Mouse (Mus musculus) testis, postnatal 10 days (tissue): ENCODE data around the gene Tdrd3.

ENCODE experiments used
- DNase-seq: peaks from one replicate; pipeline ENCODE4 v3.0.0; 2021; ENCODE audit warnings: low spot score

Gene Tdrd3

DNA sequence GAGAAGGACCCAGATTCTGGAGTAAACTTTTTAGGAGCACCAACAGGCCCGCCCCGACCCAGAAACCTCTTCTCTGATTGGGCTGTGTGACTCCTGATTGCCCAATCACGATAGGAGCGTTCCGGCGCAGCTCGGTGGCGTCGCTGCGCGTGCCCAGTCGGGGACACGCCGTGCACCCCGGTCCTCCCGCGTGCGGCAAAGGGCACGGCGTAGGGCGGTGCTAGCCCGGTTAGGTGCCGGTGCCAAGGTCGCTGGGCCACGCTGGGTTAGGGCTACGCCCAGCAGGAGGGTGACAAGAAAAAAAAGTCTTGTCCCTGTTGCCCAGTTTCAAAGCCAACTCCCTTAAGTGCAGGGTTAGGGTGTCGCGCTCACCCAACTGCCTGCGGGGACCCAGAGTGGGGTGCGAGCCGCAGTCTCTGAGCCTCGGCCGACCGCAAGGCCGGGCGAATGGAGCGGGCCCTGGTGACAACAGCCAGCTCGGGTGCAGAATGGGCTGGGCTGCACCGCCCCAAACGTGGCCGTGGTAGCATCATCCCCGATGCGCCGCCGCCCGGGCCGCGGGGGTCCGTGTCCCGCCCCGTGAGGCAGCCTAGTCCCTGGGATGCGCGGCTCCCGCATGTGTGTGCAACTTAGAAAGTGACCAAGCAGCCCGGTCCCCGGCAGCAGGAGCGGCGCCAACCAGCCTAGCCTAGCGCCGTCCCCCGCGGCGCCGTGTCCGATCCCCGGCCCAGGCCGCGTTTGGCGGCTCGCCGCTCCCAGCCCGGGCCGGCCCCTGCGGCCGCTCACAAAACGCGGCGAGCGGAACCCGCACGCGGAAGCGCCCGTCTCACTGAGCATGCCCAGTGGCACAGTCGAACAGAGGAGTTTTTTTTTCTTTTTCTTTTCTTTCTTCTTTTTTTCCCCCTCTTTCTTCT is at the start of gene Tdrd3:
Tdrd3 (plus strand) TSS at position 832 of the 914 bp plus-strand sequence.
- DNase-seq = peak; percentile 92

DNA sequence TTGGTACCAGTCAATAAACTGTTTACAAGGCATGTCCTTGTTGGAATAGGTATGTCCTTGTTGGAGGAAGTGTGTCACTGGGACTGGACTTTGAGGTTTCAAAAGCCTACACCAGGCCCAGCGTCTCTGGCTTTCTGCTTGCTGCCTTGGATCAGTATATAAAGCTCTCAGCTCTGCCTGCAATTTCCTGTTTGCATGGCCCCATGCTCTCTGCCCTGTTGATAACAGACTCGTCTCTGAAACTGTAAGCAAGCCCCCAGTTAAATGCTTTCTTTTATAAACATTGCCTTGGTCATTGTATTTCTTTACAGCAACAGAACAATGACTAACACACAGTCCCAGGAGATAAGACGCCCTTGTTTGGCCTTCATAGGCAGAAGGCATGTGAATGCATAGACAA is 49.3 kb upstream of the Tdrd3 start:
- no peak for DNase-seq

DNA sequence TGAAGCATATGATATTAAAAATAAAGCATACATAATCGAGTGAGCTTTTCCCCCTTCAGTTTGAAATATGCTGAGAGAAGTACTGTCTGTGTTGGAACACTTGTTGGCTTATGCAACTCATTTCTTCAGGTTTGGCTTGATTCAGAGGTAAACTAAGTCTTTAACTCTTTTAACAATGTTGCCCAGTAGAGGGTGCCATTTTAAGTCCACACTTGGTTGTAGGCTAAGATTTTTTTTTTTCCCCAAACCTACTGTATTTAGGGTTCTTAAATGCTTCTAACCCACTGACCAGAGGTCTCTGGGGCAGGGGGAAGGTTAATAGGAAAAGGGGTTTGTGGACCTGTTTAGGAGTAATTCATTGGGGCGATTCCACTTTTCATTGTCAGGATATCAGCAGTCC is 33.4 kb upstream of the Tdrd3 start:
- DNase-seq = no peak

DNA sequence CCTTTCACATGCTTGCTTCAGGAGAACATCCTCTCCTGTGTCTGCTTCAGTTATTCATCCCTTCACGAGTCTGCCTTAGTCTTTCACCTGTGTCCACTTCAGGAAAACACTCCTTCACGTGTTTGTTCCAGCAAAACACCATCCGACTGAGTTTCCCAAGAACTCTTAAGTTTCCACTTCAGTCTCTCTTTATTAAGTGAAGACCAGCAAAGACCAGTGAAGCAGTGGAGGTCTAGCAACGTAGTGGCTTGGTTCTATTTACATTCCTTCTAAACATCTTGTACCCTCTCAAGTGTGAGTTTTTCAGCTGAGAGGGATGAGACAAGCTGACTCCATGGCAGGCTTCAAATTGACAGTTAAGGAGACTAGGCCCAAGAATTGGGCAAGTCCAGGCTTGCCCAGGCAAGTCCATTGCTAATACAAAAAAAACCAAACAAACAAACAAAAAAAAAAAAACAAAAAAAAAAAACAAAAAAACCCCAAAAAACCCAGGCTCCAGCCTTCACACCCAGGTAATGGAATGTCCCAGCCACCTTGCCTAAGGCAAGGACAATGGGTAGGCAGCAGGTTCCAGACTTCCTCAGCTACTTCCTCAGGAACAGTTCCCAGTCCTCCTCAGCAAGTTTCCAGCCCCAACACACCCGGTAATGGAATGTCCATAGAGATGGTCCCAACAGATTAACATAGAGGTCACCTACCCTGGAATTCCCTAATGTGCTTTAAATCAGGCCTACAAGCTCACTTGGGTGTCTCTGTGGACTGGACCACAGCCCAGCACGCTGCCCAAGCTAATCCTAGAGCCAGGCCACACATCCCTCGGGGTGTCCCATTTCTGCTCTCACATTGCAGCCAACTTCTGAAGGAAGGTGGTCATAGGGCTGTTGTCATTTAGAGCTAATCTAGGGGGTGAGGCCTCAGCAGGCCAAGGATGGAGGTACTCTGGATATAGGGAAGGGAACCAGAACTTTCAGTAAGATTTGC is 31.9 kb upstream of the Tdrd3 start:
- DNase-seq = no peak

DNA sequence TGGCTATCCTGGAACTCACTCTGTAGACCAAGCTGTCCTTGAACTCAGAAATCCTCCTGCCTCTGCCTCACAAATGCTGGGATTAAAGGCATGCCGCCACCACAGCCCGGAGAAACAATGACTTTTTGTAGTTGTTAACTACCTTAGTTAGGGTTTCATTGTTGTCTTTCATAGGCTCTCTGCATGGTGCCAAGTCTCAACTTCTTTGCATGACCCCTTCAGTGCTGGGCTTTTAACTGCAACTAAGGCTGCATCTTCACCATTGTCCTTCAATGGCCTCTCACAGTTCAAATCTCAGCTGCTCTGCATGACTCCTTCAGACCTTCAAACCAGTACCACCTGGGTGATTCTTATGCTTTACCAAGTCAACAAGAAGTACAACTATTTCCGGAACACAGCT is 23.3 kb upstream of the Tdrd3 start:
- DNase-seq = no peak

DNA sequence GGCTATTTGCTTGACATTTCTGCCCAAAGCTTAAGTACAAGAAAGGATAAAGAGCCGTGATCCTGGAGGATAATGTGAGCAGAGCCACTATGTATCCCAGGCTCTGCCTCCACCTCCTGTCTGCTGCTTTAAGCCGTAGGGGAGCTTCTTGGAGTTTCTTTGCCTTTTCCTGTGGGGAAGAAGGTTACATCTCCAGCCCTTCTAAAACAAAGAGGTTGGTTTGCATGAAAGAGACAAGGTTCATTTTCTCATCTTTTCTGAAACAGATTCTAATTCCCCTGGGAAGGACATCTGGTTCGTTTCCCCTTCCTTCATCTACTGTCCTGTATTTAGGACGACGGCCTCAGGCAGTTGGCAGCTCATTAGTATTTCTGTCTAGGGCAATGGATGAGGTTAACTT is 19.8 kb upstream of the Tdrd3 start:
- no peak for DNase-seq

DNA sequence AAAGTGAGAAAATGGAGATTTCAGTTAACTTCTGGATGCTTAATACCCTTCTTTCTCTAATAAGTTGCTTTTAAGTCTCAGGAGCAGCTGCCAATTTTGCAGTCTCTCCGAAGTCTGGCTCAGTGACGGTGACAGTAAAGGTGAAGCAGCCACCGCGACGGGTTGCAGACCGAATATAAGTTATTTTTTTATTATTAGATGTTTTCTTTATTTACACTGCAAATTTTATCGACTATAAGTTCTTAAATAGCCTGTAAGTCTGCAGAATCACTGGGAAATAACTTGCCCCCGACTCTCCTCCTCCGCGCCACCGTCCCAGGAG is 992 bp upstream of the Tdrd3 start:
- DNase-seq = no peak

DNA sequence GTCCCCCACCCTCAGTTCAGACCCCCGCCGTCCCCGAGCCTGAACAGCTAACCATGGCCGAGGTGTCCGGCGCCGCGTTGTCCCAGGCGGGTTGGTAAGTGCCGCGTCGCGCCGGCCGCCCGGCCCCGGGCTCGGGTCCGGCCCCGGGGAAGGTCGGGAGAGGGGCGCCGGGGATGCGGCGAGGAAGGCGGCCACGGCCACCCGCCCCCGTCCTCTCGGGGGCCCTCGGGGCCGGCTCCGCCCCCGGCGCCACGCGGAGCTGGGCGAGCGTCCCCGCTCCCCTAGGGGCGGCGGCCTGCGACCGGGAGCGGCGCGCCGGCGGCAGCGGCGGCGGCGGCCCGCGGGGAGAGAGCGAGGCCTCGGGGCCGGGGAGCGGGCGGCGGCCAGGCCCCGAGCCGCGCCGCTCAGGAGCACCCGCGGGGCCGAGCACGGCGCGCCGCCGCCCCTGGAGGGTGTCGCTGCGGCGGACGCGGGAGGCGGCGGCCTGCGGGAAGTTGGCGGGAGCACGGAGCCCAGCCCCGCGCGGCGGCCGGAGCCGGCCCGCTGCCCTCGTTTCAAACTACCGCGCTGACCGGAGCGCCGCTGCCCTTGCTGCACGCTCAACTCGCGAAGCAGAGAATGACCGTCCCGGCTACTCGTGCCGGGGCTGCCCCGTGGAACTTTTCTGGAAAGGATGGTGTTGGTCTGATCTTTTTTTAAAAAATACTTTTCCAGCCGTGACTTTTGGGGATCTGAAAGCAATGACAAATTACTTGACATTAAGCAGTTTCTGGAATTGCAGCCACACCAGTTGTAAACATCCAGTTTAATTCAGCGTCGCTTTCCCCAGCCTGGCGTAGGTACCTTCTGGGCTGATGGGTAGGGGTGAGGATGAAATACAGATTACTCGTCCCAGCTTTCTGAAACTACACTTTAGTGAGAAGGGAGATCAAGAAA is 584 bp downstream of the Tdrd3 start:
- peak; percentile 72 for DNase-seq

DNA sequence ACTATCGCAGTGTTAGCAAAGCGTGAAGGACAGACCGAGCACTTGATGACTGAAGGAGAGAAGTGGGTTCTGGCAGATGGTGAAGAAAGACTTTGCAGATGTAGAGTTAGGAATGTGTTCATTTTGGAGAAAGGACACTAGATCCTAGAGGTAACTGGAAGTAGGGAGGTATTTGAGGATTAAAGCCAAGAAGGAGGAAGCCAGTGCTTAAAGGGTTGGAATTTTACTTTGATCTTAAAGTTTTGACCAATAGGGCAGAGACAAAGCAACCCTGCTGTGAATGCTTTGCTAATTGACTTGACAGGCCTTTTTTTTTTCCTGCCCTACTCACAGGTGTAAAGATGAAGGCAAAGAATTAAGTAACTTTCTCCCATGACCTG is 1.2 kb downstream of the Tdrd3 start:
- no peak for DNase-seq

DNA sequence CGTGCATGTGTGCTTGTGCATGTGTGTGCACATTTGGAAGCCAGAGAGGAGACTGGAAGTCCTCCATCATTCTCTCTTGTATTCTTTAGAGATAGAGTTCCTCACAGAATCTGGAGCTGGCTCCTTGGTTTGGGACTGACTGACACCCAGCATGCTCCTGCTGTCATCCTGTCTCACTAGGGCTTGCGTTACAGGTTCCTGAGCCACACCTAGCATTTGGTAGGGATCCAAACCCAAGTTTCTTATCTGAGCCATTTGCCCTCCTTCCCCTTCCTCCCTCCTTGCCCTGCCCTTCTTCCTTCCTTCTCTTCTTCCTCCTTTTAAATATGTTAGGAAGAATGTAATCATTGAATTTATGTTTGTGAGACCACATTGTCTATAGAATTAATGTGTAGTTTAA is 3.3 kb downstream of the Tdrd3 start:
- no peak for DNase-seq

DNA sequence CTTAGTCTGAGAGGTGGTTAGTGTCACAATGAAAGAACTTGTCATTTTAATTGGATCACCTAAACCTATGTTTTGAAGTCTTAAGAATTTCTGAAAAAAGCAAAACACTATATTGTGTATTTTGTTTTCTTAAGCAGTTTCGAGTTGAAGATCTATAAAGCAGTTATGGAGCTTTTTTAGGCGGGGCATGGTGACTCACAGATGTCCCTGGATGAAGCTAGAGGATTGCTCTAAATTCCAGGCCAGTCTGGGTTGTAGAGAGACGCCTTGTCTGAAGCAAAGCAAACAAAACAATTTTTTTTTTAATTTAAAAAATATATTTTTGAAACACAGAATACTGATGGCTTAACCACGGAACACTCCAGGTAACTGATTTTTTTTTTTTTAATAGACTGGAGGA is 4.1 kb downstream of the Tdrd3 start:
- no peak for DNase-seq

DNA sequence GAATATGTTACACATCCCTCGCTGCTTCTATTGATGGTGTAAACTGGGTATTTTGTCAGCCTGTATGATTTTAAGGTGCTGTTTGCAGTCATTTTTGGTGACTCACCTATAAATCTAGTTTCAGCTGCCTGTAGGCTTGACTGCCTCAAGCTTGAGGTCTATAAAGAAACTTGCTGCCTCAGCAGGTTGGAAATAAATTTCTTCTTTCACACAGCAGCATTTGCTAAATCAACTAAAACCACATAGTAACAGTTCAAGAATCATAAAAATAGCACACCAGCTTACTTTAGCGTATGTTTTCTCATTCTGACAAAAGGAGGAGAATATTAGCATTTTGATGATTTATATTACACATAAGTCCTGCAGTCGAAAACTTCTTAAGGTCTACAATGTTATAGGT is 6.0 kb downstream of the Tdrd3 start:
- no peak for DNase-seq

DNA sequence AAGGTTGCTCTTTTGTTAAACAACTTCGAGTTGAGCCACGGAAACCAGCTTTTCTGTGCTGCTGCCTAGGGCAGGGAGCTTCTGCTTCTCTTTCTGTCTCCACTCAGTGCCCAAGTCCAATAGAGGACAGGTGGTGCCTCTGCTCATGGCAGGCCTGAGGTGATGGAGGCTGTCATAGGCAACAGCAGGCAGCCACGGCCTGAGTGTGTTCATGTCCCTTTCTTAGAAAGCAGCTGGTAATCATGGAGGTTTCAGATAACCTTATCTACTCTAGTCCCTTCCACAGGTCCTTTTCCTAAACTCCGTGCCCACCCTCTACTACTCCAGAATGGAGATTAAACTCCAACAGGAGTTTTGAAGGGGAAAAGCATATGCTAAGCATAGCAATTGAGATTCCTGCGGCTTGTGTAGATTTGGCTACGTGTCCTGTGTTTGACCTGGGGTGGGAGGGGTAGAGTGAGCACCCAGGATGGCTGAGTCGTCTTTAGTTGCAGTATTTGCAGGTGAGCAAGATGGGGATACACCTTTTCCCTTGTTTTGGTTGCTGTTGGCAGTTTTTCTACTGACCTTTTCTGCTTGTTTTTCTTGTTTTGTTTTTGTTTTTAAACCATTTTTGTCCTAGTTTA is 10.0 kb downstream of the Tdrd3 start:
- DNase-seq = no peak

DNA sequence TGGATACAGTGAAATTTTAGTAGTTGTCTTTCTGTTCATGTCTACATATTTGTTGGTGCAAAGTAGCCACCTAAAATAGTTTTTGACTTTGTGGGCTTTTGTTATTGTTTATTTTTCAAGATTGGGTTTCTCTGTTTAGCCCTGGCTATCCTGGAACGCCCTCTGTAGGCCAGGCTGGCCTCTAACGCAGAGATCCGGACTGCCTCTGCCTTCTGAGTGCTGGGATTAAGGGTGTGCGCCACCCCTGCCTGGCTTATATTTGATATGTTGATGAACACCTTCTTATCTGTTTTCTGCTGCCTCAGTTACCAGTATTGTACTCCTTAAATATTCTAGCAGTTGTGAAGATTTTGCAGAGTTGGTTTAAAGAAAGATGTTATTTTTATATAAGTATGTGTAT is 10.6 kb downstream of the Tdrd3 start:
- no peak for DNase-seq

DNA sequence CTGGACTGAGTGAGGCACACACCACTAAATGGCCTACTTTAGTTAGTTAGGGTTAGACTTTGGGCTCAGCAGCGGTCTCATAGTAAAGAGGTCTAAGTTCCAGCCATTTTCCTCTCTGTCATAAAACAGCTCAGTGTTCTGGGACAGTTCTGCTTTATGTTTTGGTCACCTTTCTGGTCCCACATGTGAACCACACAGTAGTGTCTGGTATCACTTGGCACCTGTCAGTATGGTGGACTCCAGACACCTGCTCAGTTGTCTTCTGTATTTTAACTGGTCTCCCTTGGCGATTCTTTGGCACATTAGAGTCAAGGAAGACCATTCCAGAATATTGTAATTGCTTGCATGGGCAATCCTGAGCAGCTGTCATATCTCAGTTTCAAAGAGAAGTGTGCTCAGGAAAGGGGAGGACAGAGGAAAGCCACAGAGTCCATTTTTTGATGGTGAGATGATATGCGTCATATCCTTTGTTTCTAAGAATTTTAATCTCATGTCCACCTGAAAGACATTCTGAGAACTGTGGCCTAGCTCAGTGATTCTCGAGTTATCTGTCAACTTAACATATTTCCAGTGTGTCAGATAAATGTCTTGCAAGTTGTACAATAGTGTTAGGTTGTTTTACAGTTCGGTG is 11.3 kb downstream of the Tdrd3 start:
- no peak for DNase-seq

DNA sequence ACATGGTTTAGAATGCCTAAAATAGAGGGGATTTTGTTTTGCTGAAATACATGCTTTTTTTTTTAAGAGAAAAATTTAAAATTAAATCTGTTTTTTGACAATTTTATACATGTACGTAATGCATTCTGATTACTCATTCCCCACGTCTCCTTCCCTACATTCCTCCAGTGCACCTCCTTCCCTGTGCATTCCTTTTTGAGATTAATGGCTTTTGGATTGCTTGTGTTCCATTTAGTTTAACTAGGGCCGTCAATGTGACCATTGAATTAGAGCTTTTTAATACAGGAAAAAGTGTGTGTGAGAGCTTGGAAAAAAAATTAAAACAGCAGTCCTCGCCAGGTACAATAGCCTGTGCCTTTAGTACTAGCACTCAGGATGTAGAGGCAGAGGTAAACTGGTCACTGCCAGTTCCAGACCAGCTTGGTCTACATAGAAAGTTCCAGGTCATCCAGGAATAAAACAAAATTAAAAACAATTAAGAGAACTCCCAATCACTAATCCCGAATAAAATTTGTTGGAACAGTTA is 17.0 kb downstream of the Tdrd3 start:
- DNase-seq = no peak

DNA sequence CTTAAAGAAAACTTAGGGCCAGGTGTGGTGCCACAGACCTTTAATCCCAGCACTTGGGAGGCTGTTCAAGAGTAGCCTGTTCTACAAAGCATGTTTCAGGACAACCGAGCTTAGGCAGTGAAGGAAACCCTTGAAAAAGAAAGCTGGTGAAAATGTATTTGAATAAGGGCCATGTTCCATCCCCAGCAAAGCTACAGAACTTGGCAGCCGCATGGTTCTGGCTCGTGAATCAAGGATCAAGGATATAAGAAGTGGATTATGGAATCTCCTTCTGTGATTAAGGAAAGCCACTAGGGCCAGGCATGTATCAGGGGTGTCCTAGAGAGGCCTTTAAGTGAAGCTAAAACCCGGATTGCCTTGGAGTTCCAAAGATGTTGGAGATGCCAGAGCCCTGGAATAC is 18.9 kb downstream of the Tdrd3 start:
- no peak for DNase-seq

DNA sequence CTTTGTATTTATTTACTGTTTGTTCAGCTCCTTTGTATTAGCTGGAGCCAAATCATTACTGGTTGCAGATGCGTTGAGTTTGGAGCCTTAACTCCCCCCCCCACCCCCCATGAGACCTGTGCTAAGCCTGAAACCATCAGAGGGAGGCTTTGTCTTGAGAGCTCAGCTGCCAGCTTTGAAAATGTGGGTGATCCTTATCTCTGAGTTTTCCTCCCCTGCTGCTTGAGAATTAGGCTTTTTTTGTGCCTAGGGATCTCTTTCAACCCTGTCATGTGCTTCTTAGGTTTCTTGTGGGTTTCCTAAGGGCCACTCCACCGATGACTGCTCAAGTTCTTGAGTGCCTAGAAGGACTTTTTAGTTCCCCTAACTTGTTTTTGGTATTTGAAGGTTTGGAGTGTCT is 23.3 kb downstream of the Tdrd3 start:
- DNase-seq = no peak

DNA sequence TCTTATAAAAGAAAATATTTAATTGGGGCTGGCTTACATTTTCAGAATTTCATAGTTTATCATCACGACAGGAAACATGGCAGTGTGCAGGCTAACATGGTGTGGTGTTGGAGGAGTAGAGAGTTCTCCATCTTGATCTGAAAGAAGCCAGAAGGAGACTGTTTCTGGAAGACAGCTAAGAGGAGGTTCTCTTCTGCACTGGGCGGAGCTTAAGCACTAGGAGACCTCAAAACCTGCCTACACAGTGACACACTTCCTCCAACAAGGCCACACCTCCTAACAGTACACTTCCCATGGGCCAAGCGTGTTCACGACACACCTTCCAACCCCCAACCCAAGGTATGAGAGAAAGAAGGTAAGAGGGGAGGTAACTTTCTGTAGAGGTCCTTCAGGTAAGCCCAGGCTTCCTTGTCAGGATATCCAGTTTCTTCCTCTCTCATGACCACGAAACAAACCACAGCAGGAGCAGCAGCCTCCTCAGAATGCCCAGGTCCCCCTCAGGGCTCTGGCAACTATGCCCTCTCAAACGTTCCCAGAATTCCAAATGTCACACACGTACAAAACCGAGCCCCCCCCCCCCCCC is 30.0 kb downstream of the Tdrd3 start:
- no peak for DNase-seq

DNA sequence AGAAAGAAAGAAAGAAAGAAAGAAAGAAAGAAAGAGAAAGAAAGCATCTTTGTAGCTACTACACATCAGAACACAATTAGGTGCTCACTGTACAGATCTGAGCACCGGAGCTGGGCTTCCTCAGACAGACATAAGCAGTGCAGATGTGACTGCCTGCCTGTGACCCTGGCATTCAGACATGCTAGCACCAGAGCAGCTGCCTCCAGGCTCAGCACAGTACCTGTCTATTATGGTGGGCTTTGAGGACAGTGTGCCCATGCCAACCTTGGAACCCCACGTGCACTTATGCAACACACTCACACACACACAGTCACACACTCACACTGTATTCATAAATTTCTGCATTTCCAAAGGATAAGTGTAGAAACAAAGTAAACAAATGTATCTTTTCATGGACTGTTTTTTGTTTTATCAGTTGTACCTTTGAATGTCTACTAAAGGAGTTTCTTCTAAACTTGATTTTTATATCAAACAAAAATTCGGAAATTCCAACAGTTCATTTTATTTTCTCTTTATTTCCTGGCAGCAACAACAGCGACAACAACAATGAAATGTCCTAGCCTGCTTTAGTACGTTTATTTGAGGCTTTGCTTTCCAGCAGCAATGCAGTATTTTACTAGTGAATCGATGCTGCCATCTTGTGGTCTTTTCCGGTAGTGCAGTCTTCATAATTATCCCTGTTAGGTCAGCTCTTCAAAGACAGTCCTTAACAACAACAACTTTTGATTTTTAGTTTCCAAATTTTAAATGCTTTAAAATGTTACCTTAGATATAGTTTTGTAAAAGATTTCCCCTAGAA is 35.4 kb downstream of the Tdrd3 start:
- peak; percentile 87 for DNase-seq
